Mouse (Mus musculus) midbrain, postnatal 0 days (tissue): Measurements from ENCODE around the gene Btbd11. TPM values are rescaled to one million over a fixed set of nuclear protein-coding genes. Genes with fewer than 3 reads are reported as not detected.
"Not testable (repeated sequence)": the region's sequence is repeated elsewhere in the genome, so short reads cannot be mapped to it uniquely, and the experiment has no call there.

Source experiments
- ATAC-seq: fragments of 200-750 bp; cut with Nextera tagmentation; 2 replicates; pipeline ENCODE4 v1.8.0; 2017; ENCODE audit warnings: moderate number of reproducible peaks, mild to moderate bottlenecking, moderate TSS enrichment, moderate library complexity; ENCODE audit not compliant: low FRiP score
- DNase-seq: peaks from one replicate; pipeline ENCODE4 v3.0.0-alpha.2; 2015; ENCODE audit warnings: low spot score
- H3K27ac ChIP-seq: fragments of 300-500 bp; sonication (generic); 2 replicates; pipeline ENCODE4 v1.5.1; 2014; ENCODE audit warnings: low read depth, mild to moderate bottlenecking, low read length, mixed read lengths
- H3K27me3 ChIP-seq: fragments of 300-500 bp; sonication (generic); 2 replicates; pipeline ENCODE4 v1.6.1; 2014; ENCODE audit warnings: low read length, control low read depth, mixed read lengths; ENCODE audit not compliant: insufficient read depth
- H3K36me3 ChIP-seq: fragments of 300-500 bp; sonication (generic); 2 replicates; pipeline ENCODE4 v1.6.1; 2014; ENCODE audit warnings: low read length, control low read depth, mixed read lengths; ENCODE audit not compliant: insufficient read depth
- H3K4me1 ChIP-seq: fragments of 300-500 bp; sonication (generic); 2 replicates; pipeline ENCODE4 v1.6.1; 2014; ENCODE audit warnings: mild to moderate bottlenecking, control low read depth, antibody characterized with exemption, low read length, mixed read lengths; ENCODE audit not compliant: insufficient read depth
- H3K4me2 ChIP-seq: fragments of 300-500 bp; sonication (generic); 2 replicates; pipeline ENCODE4 v1.6.1; 2014; ENCODE audit warnings: low read depth, mild to moderate bottlenecking, low read length, mixed read lengths; ENCODE audit not compliant: poor library complexity, severe bottlenecking
- H3K4me3 ChIP-seq: fragments of 300-500 bp; sonication (generic); 2 replicates; pipeline ENCODE4 v1.5.1; 2014; ENCODE audit warnings: low read depth, mild to moderate bottlenecking, low read length, moderate library complexity
- H3K9ac ChIP-seq: fragments of 300-500 bp; sonication (generic); replicated peaks from 2 replicates; pipeline ENCODE4 v1.6.1; 2014; ENCODE audit warnings: mild to moderate bottlenecking, low read length, moderate library complexity, mixed read lengths; ENCODE audit not compliant: poor library complexity, severe bottlenecking
- H3K9me3 ChIP-seq: fragments of 300-500 bp; sonication (generic); 2 replicates; pipeline ENCODE4 v1.6.1; 2016; ENCODE audit warnings: low read length, control low read depth
- CTCF ChIP-seq: IDR thresholded peaks from 2 replicates; pipeline ENCODE4 v1.5.1; 2016; ENCODE audit warnings: antibody characterized with exemption, mild to moderate bottlenecking
- WGBS: fragments of 180-500 bp; shearing (Covaris S2); extraction: QIAGEN DNeasy Blood & Tissue Kit; methylation state at CpG from one replicate; pipeline ENCODE4 v1.1.7; 2014; 5-methylcytosine and 5-hydroxymethylcytosine counted together
- polyA plus RNA-seq: library from polyadenylated mRNA; unstranded; fragments of >200 nt; fragmentation: Nextera tagmentation; extraction: Ambion mirVana; gene quantifications from 2 replicates; pipeline ENCODE4 v1.2.1, GENCODE M21; 2015
- total RNA-seq: library from RNA; depleted of rRNA; stranded (reverse); fragments of >200 nt; gene quantifications from 2 replicates; pipeline ENCODE4 v1.2.3, GENCODE M21; 2014; rRNA removed

Btbd11 gene
- total and polyA plus RNA-seq, 2 experiments from 2014 or later, result 17.1 to 47.4 TPM

GRCm38 (mm10) chr10:85682446-85682845 lies 295.8 kb downstream of the Btbd11 start:
- Histone ChIP-seq H3K9ac (no peak overlapping the region), H3K4me2 (no peak overlapping the region), H3K36me3 (no peaks in the 10 kb centered on the region), H3K27ac (no peak overlapping the region), H3K4me3 (no peak overlapping the region), H3K27me3 (no peaks in the 10 kb centered on the region), H3K4me1 (no peaks in the 10 kb centered on the region), H3K9me3 (no peaks in the 10 kb centered on the region)
- WGBS, result 97% methylated on average over 9 of the region's 9 CpGs
- DNase-seq (no peak), ATAC-seq (no peak)
- TF ChIP-seq CTCF, result no peak

GRCm38 (mm10) chr10:85694429-85694828 lies 307.8 kb downstream of the Btbd11 start:
- H3K4me3 ChIP-seq, DNase-seq, H3K4me1 ChIP-seq, H3K36me3 ChIP-seq, H3K4me2 ChIP-seq, H3K27me3 ChIP-seq, H3K9ac ChIP-seq, ATAC-seq, H3K27ac ChIP-seq, H3K9me3 ChIP-seq: not testable (repeated sequence)
- WGBS, result 55% methylated on average over 2 of the region's 2 CpGs

- DNase-seq, result no peak
- ATAC-seq, result no peak
- H3K4me2 ChIP-seq, result no peak overlapping the region
- H3K27ac ChIP-seq, result no peak overlapping the region
- no peak overlapping the region for H3K4me3 ChIP-seq
- H3K9me3 ChIP-seq, result no peaks in the 10 kb centered on the region
- no peaks in the 10 kb centered on the region for H3K27me3 ChIP-seq
- no peak overlapping the region for H3K9ac ChIP-seq
- H3K4me1 ChIP-seq, result no peaks in the 10 kb centered on the region
- TF ChIP-seq CTCF, result no peak
- no peaks in the 10 kb centered on the region for H3K36me3 ChIP-seq
These were observed 313.1 kb downstream of the Btbd11 start for GRCm38 (mm10) chr10:85699721-85700120.

- not testable (repeated sequence) for H3K4me2 ChIP-seq, H3K9me3 ChIP-seq, ATAC-seq, H3K4me3 ChIP-seq, DNase-seq, H3K27ac ChIP-seq, H3K36me3 ChIP-seq, H3K4me1 ChIP-seq, H3K9ac ChIP-seq, H3K27me3 ChIP-seq
- 92% methylated on average over 4 of the region's 4 CpGs for whole genome bisulfite sequencing
These were observed 323.2 kb downstream of the Btbd11 start for GRCm38 (mm10) chr10:85709790-85710189.

Other genes with a start within 250 kb of the Btbd11 start
- gene Cry1, start 201.8 kb upstream of the Btbd11 start, total RNA-seq, result 22.1 and 27.8 TPM in 2 replicates
- gene Cry1, start 201.8 kb upstream of the Btbd11 start, polyA plus RNA-seq, result 30.9 and 34.8 TPM in 2 replicates